Mouse (Mus musculus): ENCODE measurements at regions not wholly inside any gene's neighbourhood (a gene's known extent, or its start where the extent isn't known, plus 50 kb on each side); places are given as distances from the start of the nearest gene placed in this dataset.

- no peak for DNase-seq
These were observed 1187.0 kb upstream of the Map3k7 start for GRCm38 (mm10) chr4:30776816-30777442.

GRCm38 (mm10) chr4:30781649-30782048 is 1182.2 kb upstream of the Map3k7 start:
- DNase-seq, result no peak

- no peak for DNase-seq
These were observed 1173.8 kb upstream of the Map3k7 start for GRCm38 (mm10) chr4:30789976-30790657.

DNA sequence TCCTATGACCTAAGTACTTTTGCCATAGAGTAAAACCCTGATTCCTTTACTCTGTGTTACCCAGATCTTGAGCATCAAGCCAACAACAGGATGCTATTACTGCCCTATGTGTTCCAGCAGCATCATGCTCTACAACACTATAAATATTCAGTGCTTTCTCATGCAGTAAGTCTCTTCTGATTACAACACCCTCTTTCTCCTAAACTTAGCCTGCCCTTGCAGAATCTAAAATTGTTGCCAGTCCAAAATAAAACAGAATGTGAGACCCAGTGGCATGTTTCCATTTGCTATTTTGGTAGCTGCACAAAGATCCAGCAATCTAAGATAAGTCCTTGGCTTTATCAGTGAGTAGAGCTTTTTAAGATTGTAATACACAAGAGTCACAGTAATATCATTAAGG is 1154.1 kb upstream of the Map3k7 start:
- no peak for DNase-seq

- no peak for DNase-seq
These were observed 1108.4 kb upstream of the Map3k7 start for GRCm38 (mm10) chr4:30855361-30856056.

- no peak for DNase-seq
These were observed 1058.9 kb upstream of the Map3k7 start for GRCm38 (mm10) chr4:30904966-30905365.

GRCm38 (mm10) chr4:30922944-30923343 is 1041.0 kb upstream of the Map3k7 start:
- DNase-seq, result no peak

- DNase-seq, result no peak
These were observed 1031.5 kb upstream of the Map3k7 start for GRCm38 (mm10) chr4:30932358-30932757.

DNA sequence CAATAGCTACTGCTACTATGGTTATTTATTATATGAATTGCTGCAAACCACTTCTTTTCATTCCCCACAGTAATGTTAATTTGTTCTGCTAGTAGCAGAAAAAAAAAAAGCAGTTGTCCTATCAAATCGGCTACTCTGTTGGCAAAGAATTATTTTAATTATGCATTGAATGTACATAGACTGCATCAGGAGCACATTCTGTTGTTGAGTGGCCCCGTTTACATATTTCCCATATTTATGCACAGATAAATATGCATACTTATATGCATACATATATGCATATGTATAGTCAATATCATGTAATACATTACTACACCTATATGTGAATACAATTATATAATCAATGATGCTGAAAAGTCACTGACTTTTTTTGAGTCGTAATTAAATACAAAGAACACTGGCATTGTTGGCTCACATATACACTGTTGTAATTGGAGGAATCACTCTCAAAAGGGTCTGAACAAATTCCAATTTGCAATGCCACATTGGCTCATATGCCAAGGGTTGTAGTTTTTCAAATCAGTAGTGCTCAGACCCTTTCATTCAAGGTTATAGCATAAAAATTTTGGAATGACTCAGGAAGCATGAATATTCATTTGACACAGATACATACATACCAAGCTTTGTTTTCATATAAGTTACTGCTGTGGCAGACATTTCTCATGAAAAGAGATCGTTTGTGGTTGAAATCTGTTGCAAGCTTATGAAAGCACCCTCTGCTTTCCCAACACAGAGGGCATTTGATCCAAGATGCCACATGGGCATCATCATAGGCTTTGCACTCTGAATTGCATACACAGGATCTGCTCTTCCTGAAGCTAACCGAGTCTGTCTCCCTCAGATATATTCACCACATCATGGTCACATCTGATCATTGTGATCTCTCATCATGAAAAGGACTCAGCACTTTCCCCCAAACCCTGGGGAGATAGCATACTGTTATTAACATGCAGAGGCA is 1030.6 kb upstream of the Map3k7 start:
- no peak for DNase-seq

GRCm38 (mm10) chr4:30983611-30984010 is 980.3 kb upstream of the Map3k7 start:
- DNase-seq, result no peak

DNA sequence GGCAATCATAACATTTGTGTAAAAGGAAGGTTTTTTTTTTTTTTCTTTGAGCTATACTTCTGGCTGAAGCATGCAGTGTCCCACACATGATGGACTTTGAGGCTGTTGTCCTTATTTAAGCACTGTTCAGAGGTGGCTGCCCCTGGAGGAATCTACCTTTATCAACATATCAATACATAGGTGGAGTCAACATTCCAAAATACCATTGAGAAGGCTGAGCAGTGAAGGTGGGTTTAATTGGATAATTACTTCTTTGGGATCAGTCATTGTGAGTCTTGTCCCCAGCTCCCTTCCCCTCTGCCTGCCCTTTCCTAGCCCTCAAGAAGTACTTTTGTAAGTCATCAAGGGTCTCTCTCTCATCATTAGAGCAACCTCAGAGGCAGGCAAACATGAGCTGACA is 951.9 kb upstream of the Map3k7 start:
- no peak for DNase-seq

- no peak for DNase-seq
These were observed 911.7 kb upstream of the Map3k7 start for GRCm38 (mm10) chr4:31052077-31052677.

DNA sequence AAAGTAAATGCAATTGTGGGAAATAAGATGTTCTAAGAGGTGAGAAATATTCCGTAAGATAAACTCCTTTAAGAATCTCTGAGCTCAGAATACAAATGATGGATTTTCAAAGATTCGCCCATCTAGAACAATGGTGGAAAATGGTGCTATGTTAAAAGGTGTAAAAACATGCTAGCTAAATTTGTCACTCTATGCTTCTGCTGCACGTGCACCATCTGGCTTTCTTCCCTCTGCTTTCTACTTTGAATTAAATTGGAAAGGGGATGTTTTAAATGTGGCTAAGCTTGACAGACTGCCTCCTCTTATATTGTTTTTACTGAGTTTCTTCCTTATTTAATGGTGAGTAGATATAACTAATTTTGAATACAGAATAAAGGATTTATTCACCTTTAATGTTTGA is 887.7 kb upstream of the Map3k7 start:
- DNase-seq, result no peak

GRCm38 (mm10) chr4:31121586-31121985 is 842.3 kb upstream of the Map3k7 start:
- DNase-seq, result no peak

DNA sequence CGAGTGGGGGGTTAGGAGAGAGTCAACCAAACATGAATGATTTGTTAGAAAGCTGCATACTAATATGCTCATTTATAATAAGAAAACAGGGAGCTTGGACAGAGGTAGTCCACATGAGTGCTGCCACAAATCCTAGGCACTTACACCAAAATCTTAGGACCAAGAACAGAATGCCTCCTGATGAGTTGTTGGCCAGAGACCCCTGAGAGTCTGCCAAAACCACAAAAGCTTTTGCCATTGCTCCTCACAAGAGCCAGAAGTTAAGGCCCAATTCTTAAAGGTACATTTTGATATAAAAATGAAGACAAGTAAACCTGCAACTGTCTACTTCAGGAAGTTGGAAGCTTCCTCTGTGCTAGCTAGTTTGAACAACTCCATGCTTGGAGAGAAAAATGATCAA is 820.7 kb upstream of the Map3k7 start:
- no peak for DNase-seq

DNA sequence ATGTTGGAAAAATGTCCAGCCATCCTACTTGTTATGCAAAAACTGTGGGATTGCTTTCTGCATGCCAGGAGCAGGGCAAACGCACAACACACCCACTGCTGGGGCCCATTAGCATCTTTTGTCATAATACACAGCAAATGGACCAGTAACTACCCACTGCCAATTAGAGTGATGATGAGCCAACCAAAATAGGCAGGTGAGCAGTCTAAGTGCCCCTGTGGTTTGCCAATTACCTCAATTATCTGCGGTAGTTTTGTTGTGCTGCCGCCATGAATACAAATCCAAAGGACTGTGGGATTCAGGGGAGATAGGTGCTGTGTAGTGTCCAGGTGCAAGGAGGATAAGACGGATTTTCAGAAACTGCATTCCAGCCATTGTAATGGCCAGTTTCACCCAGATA is 796.5 kb upstream of the Map3k7 start:
- DNase-seq, result no peak

GRCm38 (mm10) chr4:31168357-31168756 is 795.5 kb upstream of the Map3k7 start:
- DNase-seq, result no peak

- DNase-seq, result no peak
These were observed 792.7 kb upstream of the Map3k7 start for GRCm38 (mm10) chr4:31171190-31171589.

DNA sequence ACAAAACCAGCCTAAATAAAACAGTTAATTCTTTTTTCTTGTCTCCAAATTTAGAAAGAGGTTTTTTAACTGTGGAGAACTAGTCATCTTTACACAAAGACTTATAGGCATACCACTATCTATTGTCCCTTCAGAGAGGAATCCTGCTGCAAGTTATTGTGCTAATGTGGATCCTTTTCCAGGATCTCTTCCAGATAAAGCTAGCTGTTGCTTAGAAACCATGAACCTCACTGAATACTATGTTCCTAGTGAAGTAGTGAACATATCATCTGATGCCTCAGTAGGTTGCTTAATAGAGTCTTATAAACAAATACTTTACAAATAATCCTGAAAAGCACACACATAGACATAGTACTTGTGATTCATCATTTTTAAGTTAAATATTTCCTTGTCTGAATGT is 766.0 kb upstream of the Map3k7 start:
- no peak for DNase-seq

GRCm38 (mm10) chr4:31203286-31203685 is 760.6 kb upstream of the Map3k7 start:
- no peak for DNase-seq

DNA sequence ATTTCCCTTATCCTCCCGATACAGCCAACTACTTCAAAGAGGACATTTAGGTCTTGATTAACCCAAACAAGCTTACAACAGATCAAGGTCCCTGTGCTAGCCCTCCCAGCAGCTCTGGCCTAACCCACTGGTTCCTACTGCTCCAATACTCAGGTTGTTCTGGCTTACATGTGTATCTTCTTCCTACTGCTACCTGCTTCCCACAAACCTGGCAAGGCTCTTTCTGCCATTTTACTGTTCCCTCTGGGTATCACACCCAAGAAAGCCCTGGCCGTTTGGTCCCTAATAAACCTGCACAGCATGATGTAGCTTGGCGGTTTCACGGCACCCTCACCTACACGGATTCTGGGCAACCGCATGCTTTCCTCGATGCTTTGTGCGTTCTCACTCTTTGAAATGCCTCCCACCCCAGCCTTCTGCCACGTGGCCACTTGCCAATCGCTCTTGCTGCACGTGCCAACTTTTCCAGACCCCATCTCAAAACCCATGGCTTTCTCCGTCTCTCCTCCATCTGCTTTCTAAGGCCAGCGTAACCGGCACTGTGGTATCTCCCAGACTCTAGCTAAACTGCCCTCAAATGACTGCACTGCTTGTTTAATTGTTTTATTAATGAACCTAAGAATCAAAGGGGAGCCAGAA is 758.4 kb upstream of the Map3k7 start:
- no peak for DNase-seq

GRCm38 (mm10) chr4:31225741-31226140 is 738.2 kb upstream of the Map3k7 start:
- DNase-seq, result no peak
